Mouse (Mus musculus): ENCODE data around the gene Cd3d. TPM values are rescaled to one million over a fixed set of nuclear protein-coding genes. Genes with fewer than 3 reads are reported as not detected.

Cd3d gene
- polyA plus RNA-seq, 1 experiment from 2014 or later: not detected

GRCm38 (mm10) chr9:44986242-44986781 is 4.7 kb downstream of the Cd3d start:
- WGBS: 52% methylated on average over 14 of the region's 14 CpGs

GRCm38 (mm10) chr9:44986976-44987375 is 5.4 kb downstream of the Cd3d start:
- no peak for ATAC-seq
- no peak overlapping the region for H3K4me3 ChIP-seq (ENCODE audit: low read length)
- 68% methylated on average over 5 of the region's 5 CpGs for WGBS
- no peaks in the 10 kb centered on the region for H3K36me3 ChIP-seq (ENCODE audit: control insufficient read depth, insufficient read depth, low read length)
- H3K4me1 ChIP-seq (ENCODE audit: control insufficient read depth, insufficient read depth, low read depth, low read length): no peaks in the 10 kb centered on the region
- no peak overlapping the region for H3K9ac ChIP-seq (ENCODE audit: low read depth, low read length)
- no peaks in the 10 kb centered on the region for H3K9me3 ChIP-seq (ENCODE audit: control insufficient read depth, low read length)
- no peaks in the 10 kb centered on the region for H3K27me3 ChIP-seq (replicated peaks; ENCODE audit: control insufficient read depth, insufficient read depth, low read length)
- H3K27ac ChIP-seq (ENCODE audit: low read depth, low read length): no peak overlapping the region
- H3K4me2 ChIP-seq (ENCODE audit: low read length): no peak overlapping the region

More at GRCm38 (mm10) chr9:44986242-44986781, 4.7 kb downstream of the Cd3d start:
- Histone ChIP-seq H3K9ac (ENCODE audit: low read depth, low read length) (no peak overlapping the region), H3K27ac (ENCODE audit: low read depth, low read length) (no peak overlapping the region), H3K4me3 (ENCODE audit: low read length) (no peak overlapping the region), H3K36me3 (ENCODE audit: control insufficient read depth, insufficient read depth, low read length) (no peaks in the 10 kb centered on the region), H3K4me2 (ENCODE audit: low read length) (no peak overlapping the region), H3K27me3 (replicated peaks; ENCODE audit: control insufficient read depth, insufficient read depth, low read length) (no peaks in the 10 kb centered on the region), H3K4me1 (ENCODE audit: control insufficient read depth, insufficient read depth, low read depth, low read length) (no peaks in the 10 kb centered on the region), H3K9me3 (ENCODE audit: control insufficient read depth, low read length) (no peaks in the 10 kb centered on the region)
- ATAC-seq: no peak

GRCm38 (mm10) chr9:44991821-44992220 is 10.2 kb downstream of the Cd3d start:
- ATAC-seq: no peak

GRCm38 (mm10) chr9:44992271-44992670 is 10.7 kb downstream of the Cd3d start:
- ATAC-seq: no peak
- H3K27me3 ChIP-seq (replicated peaks; ENCODE audit: control insufficient read depth, insufficient read depth, low read length): no peaks in the 10 kb centered on the region
- no peaks in the 10 kb centered on the region for H3K9me3 ChIP-seq (ENCODE audit: control insufficient read depth, low read length)

More at GRCm38 (mm10) chr9:44991821-44992220, 10.2 kb downstream of the Cd3d start:
- no peak overlapping the region for H3K27ac ChIP-seq (ENCODE audit: low read depth, low read length)
- H3K27me3 ChIP-seq (replicated peaks; ENCODE audit: control insufficient read depth, insufficient read depth, low read length): no peaks in the 10 kb centered on the region
- H3K4me1 ChIP-seq (ENCODE audit: control insufficient read depth, insufficient read depth, low read depth, low read length): no peaks in the 10 kb centered on the region
- H3K36me3 ChIP-seq (ENCODE audit: control insufficient read depth, insufficient read depth, low read length): no peaks in the 10 kb centered on the region
- H3K4me2 ChIP-seq (ENCODE audit: low read length): no peak overlapping the region
- 88% methylated on average over 2 of the region's 2 CpGs for WGBS
- no peak overlapping the region for H3K9ac ChIP-seq (ENCODE audit: low read depth, low read length)
- no peaks in the 10 kb centered on the region for H3K9me3 ChIP-seq (ENCODE audit: control insufficient read depth, low read length)
- no peak overlapping the region for H3K4me3 ChIP-seq (ENCODE audit: low read length)

GRCm38 (mm10) chr9:44993268-44993667 is 11.7 kb downstream of the Cd3d start:
- no peaks in the 10 kb centered on the region for H3K4me1 ChIP-seq (ENCODE audit: control insufficient read depth, insufficient read depth, low read depth, low read length)

More at GRCm38 (mm10) chr9:44992271-44992670, 10.7 kb downstream of the Cd3d start:
- Histone ChIP-seq H3K27ac (ENCODE audit: low read depth, low read length) (no peak overlapping the region), H3K4me1 (ENCODE audit: control insufficient read depth, insufficient read depth, low read depth, low read length) (no peaks in the 10 kb centered on the region), H3K36me3 (ENCODE audit: control insufficient read depth, insufficient read depth, low read length) (no peaks in the 10 kb centered on the region), H3K9ac (ENCODE audit: low read depth, low read length) (no peak overlapping the region), H3K4me3 (ENCODE audit: low read length) (no peak overlapping the region), H3K4me2 (ENCODE audit: low read length) (no peak overlapping the region)

GRCm38 (mm10) chr9:44994962-44995361 is 13.4 kb downstream of the Cd3d start:
- H3K27me3 ChIP-seq (replicated peaks; ENCODE audit: control insufficient read depth, insufficient read depth, low read length): no peaks in the 10 kb centered on the region
- no peak overlapping the region for H3K27ac ChIP-seq (ENCODE audit: low read depth, low read length)
- H3K36me3 ChIP-seq (ENCODE audit: control insufficient read depth, insufficient read depth, low read length): no peaks in the 10 kb centered on the region
- ATAC-seq: no peak
- no peaks in the 10 kb centered on the region for H3K4me1 ChIP-seq (ENCODE audit: control insufficient read depth, insufficient read depth, low read depth, low read length)
- no peak overlapping the region for H3K9ac ChIP-seq (ENCODE audit: low read depth, low read length)
- no peak overlapping the region for H3K4me2 ChIP-seq (ENCODE audit: low read length)
- H3K4me3 ChIP-seq (ENCODE audit: low read length): no peak overlapping the region
- WGBS: 77% methylated on average over 4 of the region's 4 CpGs
- no peaks in the 10 kb centered on the region for H3K9me3 ChIP-seq (ENCODE audit: control insufficient read depth, low read length)

More at GRCm38 (mm10) chr9:44993268-44993667, 11.7 kb downstream of the Cd3d start:
- Histone ChIP-seq H3K4me2 (ENCODE audit: low read length) (no peak overlapping the region), H3K9me3 (ENCODE audit: control insufficient read depth, low read length) (no peaks in the 10 kb centered on the region), H3K27ac (ENCODE audit: low read depth, low read length) (no peak overlapping the region), H3K9ac (ENCODE audit: low read depth, low read length) (no peak overlapping the region), H3K36me3 (ENCODE audit: control insufficient read depth, insufficient read depth, low read length) (no peaks in the 10 kb centered on the region), H3K27me3 (replicated peaks; ENCODE audit: control insufficient read depth, insufficient read depth, low read length) (no peaks in the 10 kb centered on the region), H3K4me3 (ENCODE audit: low read length) (no peak overlapping the region)
- no peak for ATAC-seq
- 88% methylated on average over 2 of the region's 2 CpGs for WGBS

GRCm38 (mm10) chr9:44996590-44996989 is 15.0 kb downstream of the Cd3d start:
- Histone ChIP-seq H3K27me3 (replicated peaks; ENCODE audit: control insufficient read depth, insufficient read depth, low read length) (no peaks in the 10 kb centered on the region), H3K36me3 (ENCODE audit: control insufficient read depth, insufficient read depth, low read length) (no peaks in the 10 kb centered on the region), H3K4me3 (ENCODE audit: low read length) (no peak overlapping the region), H3K27ac (ENCODE audit: low read depth, low read length) (no peak overlapping the region), H3K4me2 (ENCODE audit: low read length) (no peak overlapping the region), H3K4me1 (ENCODE audit: control insufficient read depth, insufficient read depth, low read depth, low read length) (no peaks in the 10 kb centered on the region), H3K9ac (ENCODE audit: low read depth, low read length) (no peak overlapping the region), H3K9me3 (ENCODE audit: control insufficient read depth, low read length) (no peaks in the 10 kb centered on the region)
- ATAC-seq: no peak
- 95% methylated on average over 7 of the region's 7 CpGs for WGBS

GRCm38 (mm10) chr9:44998138-44998537 is 16.6 kb downstream of the Cd3d start:
- Histone ChIP-seq H3K4me1 (ENCODE audit: control insufficient read depth, insufficient read depth, low read depth, low read length) (no peaks in the 10 kb centered on the region), H3K4me2 (ENCODE audit: low read length) (no peak overlapping the region), H3K9me3 (ENCODE audit: control insufficient read depth, low read length) (no peaks in the 10 kb centered on the region), H3K9ac (ENCODE audit: low read depth, low read length) (no peak overlapping the region), H3K4me3 (ENCODE audit: low read length) (no peak overlapping the region), H3K27ac (ENCODE audit: low read depth, low read length) (no peak overlapping the region), H3K36me3 (ENCODE audit: control insufficient read depth, insufficient read depth, low read length) (no peaks in the 10 kb centered on the region), H3K27me3 (replicated peaks; ENCODE audit: control insufficient read depth, insufficient read depth, low read length) (no peaks in the 10 kb centered on the region)
- 80% methylated on average over 11 of the region's 11 CpGs for WGBS
- no peak for ATAC-seq

GRCm38 (mm10) chr9:44999171-44999570 is 17.6 kb downstream of the Cd3d start:
- no peak overlapping the region for H3K4me3 ChIP-seq (ENCODE audit: low read length)
- no peaks in the 10 kb centered on the region for H3K4me1 ChIP-seq (ENCODE audit: control insufficient read depth, insufficient read depth, low read depth, low read length)
- no peak for ATAC-seq
- H3K27ac ChIP-seq (ENCODE audit: low read depth, low read length): no peak overlapping the region
- no peak overlapping the region for H3K4me2 ChIP-seq (ENCODE audit: low read length)
- no peaks in the 10 kb centered on the region for H3K27me3 ChIP-seq (replicated peaks; ENCODE audit: control insufficient read depth, insufficient read depth, low read length)
- no peaks in the 10 kb centered on the region for H3K36me3 ChIP-seq (ENCODE audit: control insufficient read depth, insufficient read depth, low read length)
- WGBS: 55% methylated on average over 6 of the region's 6 CpGs
- no peaks in the 10 kb centered on the region for H3K9me3 ChIP-seq (ENCODE audit: control insufficient read depth, low read length)
- H3K9ac ChIP-seq (ENCODE audit: low read depth, low read length): 0 out of 2 replicates have a peak overlapping the region, but pooled peaks have one; percentile 11

All from hindbrain, embryonic 16.5 days (tissue).